Mouse (Mus musculus): ENCODE data around the gene Gm867.

DNA sequence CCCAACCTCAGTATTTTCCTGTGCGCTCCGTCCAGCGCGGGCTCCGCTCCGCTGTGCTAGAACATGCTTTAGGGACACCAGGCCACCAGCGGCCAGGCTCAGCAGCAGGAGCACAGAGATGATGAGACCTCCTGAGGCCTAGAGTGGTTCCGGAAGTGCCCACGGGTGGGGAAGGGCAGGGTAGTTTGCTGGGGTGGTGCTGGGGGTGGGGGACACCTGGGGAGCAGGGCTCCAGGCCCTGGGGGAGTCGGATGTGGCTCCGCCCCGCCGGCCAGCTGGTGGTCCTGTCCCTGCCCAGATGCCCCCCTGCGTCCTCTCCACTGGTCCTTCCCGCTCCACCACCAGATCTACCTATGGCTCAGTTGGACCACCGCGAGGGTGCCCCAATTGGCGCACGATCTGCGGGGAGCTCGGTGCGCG, 10.3 kb upstream of the Gm867 start:
- TF ChIP-seq CTCF (conservative IDR thresholded peaks at IDR 0.05; ENCODE audit: insufficient read depth, insufficient read length, low read depth, low read length) = no peak
- no peak for TF ChIP-seq POLR2A (IDR thresholded peaks at IDR 0.05; ENCODE audit: low read depth, low read length)

All from kidney, adult 2 months (tissue).